Mouse (Mus musculus) liver, embryonic 12.5 days (tissue): ENCODE data around the gene Capn7. TPM values are rescaled to one million over a fixed set of nuclear protein-coding genes. Genes with fewer than 3 reads are reported as not detected.

ENCODE experiments used
- ATAC-seq: fragments of 200-750 bp; cut with Nextera tagmentation; 2 replicates; pipeline ENCODE4 v1.8.0; 2017; ENCODE audit warnings: moderate number of reproducible peaks, mild to moderate bottlenecking, moderate library complexity
- H3K27ac ChIP-seq: fragments of 300-500 bp; sonication (generic); 2 replicates; pipeline ENCODE4 v1.5.1; 2016; ENCODE audit warnings: mild to moderate bottlenecking
- H3K27me3 ChIP-seq: fragments of 300-500 bp; sonication (generic); replicated peaks from 2 replicates; pipeline ENCODE4 v1.6.1; 2016; ENCODE audit warnings: mild to moderate bottlenecking, moderate library complexity
- H3K36me3 ChIP-seq: fragments of 300-500 bp; sonication (generic); 2 replicates; pipeline ENCODE4 v1.6.1; 2016; ENCODE audit warnings: mild to moderate bottlenecking, moderate library complexity
- H3K4me1 ChIP-seq: fragments of 300-500 bp; sonication (generic); 2 replicates; pipeline ENCODE4 v1.6.1; 2016
- H3K4me2 ChIP-seq: fragments of 300-500 bp; sonication (generic); 2 replicates; pipeline ENCODE4 v1.6.1; 2016; ENCODE audit warnings: mild to moderate bottlenecking, moderate library complexity
- H3K4me3 ChIP-seq: fragments of 300-500 bp; sonication (generic); 2 replicates; pipeline ENCODE4 v1.5.1; 2016; ENCODE audit warnings: mild to moderate bottlenecking, moderate library complexity
- H3K9ac ChIP-seq: fragments of 300-500 bp; sonication (generic); 2 replicates; pipeline ENCODE4 v1.6.1; 2016; ENCODE audit warnings: mild to moderate bottlenecking, moderate library complexity
- H3K9me3 ChIP-seq: fragments of 300-500 bp; sonication (generic); replicated peaks from 2 replicates; pipeline ENCODE4 v1.6.1; 2016; ENCODE audit warnings: mild to moderate bottlenecking, moderate library complexity
- WGBS: fragments of 180-500 bp; shearing (Covaris S2); methylation state at CpG from one replicate; pipeline ENCODE4 v1.1.7; 2016; ENCODE audit not compliant: insufficient replicate concordance; 5-methylcytosine and 5-hydroxymethylcytosine counted together
- polyA plus RNA-seq: library from polyadenylated mRNA; unstranded; fragments of >200 nt; fragmentation: Nextera tagmentation; extraction: Ambion mirVana; gene quantifications from 2 replicates; pipeline ENCODE4 v1.2.1, GENCODE M21; 2016

The Capn7 gene
- polyA plus RNA-seq, 1 experiment from 2014 or later: 24.5 TPM

DNA sequence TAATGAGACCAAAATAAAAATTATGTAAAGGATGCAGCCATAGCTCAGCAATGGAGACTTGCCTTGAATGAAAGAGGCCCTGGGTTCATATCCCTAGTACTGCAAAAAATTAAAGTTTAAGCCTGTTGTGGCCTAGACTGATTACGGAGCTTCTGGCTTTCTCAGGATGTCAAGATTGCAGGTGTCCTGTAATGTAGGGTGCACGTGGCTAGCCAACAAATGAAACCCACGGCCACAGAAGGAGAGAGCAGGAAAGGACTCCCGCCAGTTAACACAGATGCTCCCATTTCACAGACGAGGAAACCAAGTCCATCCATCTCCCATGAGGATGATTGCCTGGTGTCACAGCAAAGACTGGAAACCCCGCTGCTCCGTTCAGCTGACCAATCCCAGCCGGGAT is 83.7 kb downstream of the Capn7 start:
- Histone ChIP-seq H3K27me3 (no peaks in the 10 kb centered on the region), H3K9ac (no peak overlapping the region), H3K36me3 (no peaks in the 10 kb centered on the region), H3K9me3 (no peaks in the 10 kb centered on the region), H3K4me2 (no peak overlapping the region), H3K27ac (no peak overlapping the region), H3K4me1 (peaks cover 43% of the 10 kb centered on the region), H3K4me3 (no peak overlapping the region)
- ATAC-seq: no peak
- 81% methylated on average over 8 of the region's 8 CpGs for WGBS

GRCm38 (mm10) chr14:31420562-31420961 is 84.1 kb downstream of the Capn7 start:
- Histone ChIP-seq H3K4me1 (peaks cover 38% of the 10 kb centered on the region), H3K9ac (no peak overlapping the region), H3K27me3 (no peaks in the 10 kb centered on the region), H3K27ac (no peak overlapping the region), H3K4me3 (no peak overlapping the region), H3K9me3 (no peaks in the 10 kb centered on the region), H3K4me2 (no peak overlapping the region), H3K36me3 (peaks cover 2% of the 10 kb centered on the region; the same call in 1 of the 2 replicates)
- 67% methylated on average over 7 of the region's 7 CpGs for WGBS
- ATAC-seq: no peak

DNA sequence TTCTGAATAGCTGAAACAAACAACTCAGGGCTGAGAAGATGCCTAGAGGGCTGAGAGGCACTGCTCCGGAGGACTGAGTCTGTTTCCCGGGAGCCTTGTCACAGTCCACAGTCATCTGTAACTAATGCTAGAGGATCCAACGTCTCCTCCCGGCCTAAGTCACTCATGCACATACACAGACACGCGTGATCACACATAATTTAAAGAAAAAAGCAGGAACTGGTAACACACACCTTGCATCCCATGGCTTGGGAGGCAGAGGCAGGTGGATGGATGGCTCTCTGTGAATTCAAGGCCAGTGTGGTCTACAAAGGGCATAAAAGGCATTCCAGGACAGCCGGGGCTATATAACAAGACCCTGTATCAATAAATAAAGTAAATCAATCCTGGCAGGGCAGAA is 84.5 kb downstream of the Capn7 start:
- no peak overlapping the region for H3K9ac ChIP-seq
- no peak for ATAC-seq
- 0 out of 2 replicates have a peak overlapping the region, but pooled peaks have one; percentile 15 for H3K27ac ChIP-seq
- WGBS: 70% methylated on average over 7 of the region's 7 CpGs
- peaks cover 6% of the 10 kb centered on the region; the same call in 1 of the 2 replicates for H3K36me3 ChIP-seq
- H3K9me3 ChIP-seq: no peaks in the 10 kb centered on the region; the same call in 1 of the 2 replicates
- H3K4me1 ChIP-seq: peaks cover 38% of the 10 kb centered on the region
- no peak overlapping the region for H3K4me3 ChIP-seq
- no peak overlapping the region for H3K4me2 ChIP-seq
- no peaks in the 10 kb centered on the region for H3K27me3 ChIP-seq

Other genes starting within 250 kb of the Capn7 start
- 95.4 and 103 TPM in 2 replicates for gene Smim4, start 207.7 kb upstream of the Capn7 start, polyA plus RNA-seq
- 298 and 306 TPM in 2 replicates for gene Nt5dc2, start 205.6 kb upstream of the Capn7 start, polyA plus RNA-seq
- gene Stab1, start 168.0 kb upstream of the Capn7 start, polyA plus RNA-seq: 27.4 and 28.0 TPM in 2 replicates
- gene Tnnc1, start 128.3 kb upstream of the Capn7 start, polyA plus RNA-seq: 10.8 and 11.5 TPM in 2 replicates
- 145 and 151 TPM in 2 replicates for gene Nisch, start 119.7 kb upstream of the Capn7 start, polyA plus RNA-seq
- 0.04 and 0.18 TPM in 2 replicates for gene Sema3g, start 118.8 kb upstream of the Capn7 start, polyA plus RNA-seq
- gene Phf7, start 85.3 kb upstream of the Capn7 start, polyA plus RNA-seq: 9.9 and 10.0 TPM in 2 replicates
- gene Bap1, start 85.2 kb upstream of the Capn7 start, polyA plus RNA-seq: 53.8 and 54.4 TPM in 2 replicates
- gene Dnah1, start 12.7 kb upstream of the Capn7 start, polyA plus RNA-seq: 0.48 and 0.57 TPM in 2 replicates
- 13.8 and 15.1 TPM in 2 replicates for gene Sh3bp5, start 99.4 kb downstream of the Capn7 start, polyA plus RNA-seq
- gene Eaf1, start 157.8 kb downstream of the Capn7 start, polyA plus RNA-seq: 41.4 and 44.2 TPM in 2 replicates
- gene Mettl6, start 158.4 kb downstream of the Capn7 start, polyA plus RNA-seq: 43.7 and 46.9 TPM in 2 replicates